Mouse (Mus musculus) right cerebral cortex, adult 18-20 months (tissue): Measurements from ENCODE around the gene Gnat1.

Experiments
- DNase-seq: peaks from one replicate; pipeline ENCODE4 v3.0.0; 2022; ENCODE audit warnings: mixed read lengths

Gnat1 gene

DNA sequence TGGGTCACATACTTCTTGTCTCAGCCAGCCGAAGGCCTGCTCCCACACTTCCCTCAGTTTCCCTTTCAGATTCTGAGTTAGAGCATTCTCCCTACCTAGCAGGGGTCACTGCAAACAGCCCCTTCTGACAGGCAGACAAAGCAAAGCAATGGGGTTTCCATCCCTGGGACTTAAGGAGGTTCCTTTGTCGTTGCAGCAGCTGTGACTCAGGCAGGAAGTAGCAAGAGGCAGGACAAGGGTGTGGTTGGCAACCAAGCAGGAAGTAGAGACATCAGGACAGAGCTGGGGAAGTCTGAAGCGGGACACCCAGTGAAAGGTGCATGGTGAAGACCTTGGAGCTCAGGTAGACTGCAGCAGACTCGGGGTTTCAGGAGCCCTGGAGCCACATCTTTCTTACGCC lies 55.0 kb downstream of the Gnat1 start:
- DNase-seq, result no peak
